Mouse (Mus musculus) WW6 (cell line): Measurements from ENCODE around the gene A830005F24Rik.
A peak's percentile ranks its signal among the peaks of the same experiment; 100 is the strongest.

Experiments used
- DNase-seq: peaks from one replicate; pipeline ENCODE4 v3.0.0-alpha.2; 2013; ENCODE audit warnings: low read depth, low spot score

A830005F24Rik gene

DNA sequence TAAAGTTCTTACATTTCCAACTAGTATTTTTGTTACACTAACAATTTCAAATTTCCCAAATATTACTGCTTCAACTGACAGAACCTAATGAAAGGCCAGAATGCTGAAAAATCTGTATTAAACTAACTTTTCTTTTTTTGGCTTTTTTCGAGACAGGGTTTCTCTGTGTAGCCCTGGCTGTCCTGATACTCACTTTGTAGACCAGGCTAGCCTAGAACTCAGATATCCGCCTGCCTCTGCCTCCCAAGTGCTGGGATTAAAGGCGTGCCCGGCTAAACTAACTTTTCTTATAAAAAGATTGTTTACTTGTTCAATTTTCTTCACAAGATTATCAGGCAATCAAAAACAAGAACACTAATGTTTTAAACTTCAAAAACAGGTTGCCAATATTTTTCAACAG, 31.5 kb downstream of the A830005F24Rik start:
- no peak for DNase-seq

GRCm38 (mm10) chr13:48545476-48546281, 32.3 kb downstream of the A830005F24Rik start:
- peak; percentile 95 for DNase-seq

DNA sequence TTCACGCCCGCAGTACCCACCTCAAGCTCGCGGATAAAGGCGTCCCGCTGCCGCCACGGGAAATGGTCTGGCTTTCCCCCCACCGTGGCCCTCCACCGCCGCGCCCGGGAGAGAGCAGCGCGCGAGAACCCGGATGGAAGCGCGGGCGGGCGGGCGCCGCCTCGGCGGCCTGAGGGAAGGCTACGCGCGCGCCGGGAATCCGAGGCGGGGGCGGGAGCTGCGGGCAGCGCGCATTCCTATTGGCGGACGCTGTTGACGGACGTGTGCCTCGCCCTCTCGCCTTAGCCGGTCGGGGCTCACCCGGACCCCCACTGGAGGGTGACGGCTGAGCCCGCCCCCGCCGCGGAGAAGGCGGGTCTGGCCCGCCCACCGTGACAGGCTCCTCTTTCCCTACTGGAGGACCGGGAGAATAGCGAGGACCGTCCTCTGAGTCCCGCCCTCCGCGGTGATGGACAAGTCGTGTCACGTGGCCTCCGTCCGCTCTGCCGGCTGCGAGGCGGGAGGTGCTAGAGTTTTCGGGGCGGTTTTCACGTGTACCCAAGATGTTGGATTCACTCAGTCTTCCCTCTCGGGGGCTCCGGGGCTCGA, 33.1 kb downstream of the A830005F24Rik start:
- DNase-seq, result peak; percentile 97

GRCm38 (mm10) chr13:48547623-48548022, 34.3 kb downstream of the A830005F24Rik start:
- DNase-seq, result no peak

- no peak for DNase-seq
Measured at GRCm38 (mm10) chr13:48548296-48548695, 34.9 kb downstream of the A830005F24Rik start.

GRCm38 (mm10) chr13:48552181-48553090, 39.1 kb downstream of the A830005F24Rik start:
- DNase-seq, result no peak

DNA sequence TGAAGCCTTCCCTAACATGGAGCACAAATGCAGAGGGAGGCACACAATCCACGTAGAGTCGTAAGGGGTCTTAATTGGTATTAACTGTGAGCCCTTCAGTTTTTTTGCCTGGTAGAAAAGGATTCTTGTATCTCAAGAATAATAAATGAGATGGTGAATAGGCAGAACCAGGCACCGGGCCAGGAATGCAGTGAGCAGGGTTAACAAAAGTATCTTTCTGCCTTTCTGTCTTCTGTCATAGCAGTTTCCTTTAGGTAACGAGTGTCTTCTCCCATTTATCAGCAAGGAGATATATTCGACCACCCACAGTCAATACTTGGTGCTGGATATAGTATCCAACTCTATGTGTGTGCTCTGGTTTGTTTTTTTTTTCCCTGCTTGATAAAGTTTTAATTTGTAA, 40.1 kb downstream of the A830005F24Rik start:
- no peak for DNase-seq

- DNase-seq, result no peak
Measured at GRCm38 (mm10) chr13:48554552-48554951, 41.2 kb downstream of the A830005F24Rik start.

DNA sequence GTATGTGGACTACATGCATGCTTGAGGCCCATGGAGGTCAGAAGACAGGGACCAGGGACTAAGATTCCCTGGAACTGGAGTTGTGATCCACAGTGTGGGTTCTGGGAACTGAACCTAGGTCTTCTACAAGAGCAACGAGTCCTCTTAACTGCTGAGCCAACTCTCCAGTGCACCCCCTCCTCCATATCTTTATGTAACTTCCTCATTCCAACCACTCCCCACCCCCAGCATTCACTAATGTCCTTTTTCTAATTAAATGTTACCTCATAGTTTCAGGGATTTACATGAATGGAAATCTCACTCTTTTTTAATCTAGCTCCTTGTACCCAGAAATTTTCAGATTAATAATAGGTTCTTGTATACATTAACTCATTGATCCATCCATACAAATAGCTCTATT, 42.6 kb downstream of the A830005F24Rik start:
- no peak for DNase-seq

DNA sequence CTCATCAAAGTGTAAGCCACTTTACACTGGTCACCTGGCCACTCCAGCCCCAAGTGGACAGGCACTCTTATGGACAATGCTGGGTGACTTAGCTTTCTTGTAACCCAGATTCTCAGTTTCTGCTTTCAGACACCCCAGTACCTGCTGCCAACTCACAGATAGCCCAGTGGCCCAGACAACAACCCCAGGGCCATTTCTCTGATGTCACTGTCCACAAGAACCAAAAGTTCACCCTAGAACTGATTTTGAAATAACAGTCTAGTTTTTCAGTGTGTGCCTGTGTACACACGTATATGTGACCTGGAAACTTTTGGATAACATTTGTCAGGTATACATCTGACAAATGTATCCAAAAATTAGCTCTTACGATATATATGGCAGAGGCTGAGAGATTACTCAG, 48.1 kb downstream of the A830005F24Rik start:
- no peak for DNase-seq

DNA sequence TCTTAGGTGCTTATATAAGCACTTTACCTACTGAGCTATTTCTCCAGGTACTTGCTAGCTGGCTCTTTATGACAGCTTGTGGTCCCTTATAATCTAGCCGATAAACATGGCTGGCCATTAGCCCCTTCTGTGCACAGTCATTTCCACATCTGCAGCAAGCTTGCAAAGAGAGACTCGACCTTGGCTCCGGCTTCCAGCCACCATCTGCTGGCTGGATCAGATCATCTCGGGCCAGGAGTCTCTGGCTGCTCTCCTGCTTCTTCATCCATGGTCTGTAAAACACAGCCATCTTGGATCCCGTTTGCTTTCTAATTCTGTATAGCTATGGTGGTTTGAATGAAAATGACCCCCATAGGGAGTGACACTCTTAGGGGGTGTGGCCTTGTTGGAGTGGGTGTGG, 49.0 kb downstream of the A830005F24Rik start:
- no peak for DNase-seq
